Mouse (Mus musculus): ENCODE data around the gene Rpl29. TPM values are rescaled to one million over a fixed set of nuclear protein-coding genes. Genes with fewer than 3 reads are reported as not detected.

The Rpl29 gene
- polyA plus RNA-seq, 1 experiment from 2014 or later = 781 TPM

DNA sequence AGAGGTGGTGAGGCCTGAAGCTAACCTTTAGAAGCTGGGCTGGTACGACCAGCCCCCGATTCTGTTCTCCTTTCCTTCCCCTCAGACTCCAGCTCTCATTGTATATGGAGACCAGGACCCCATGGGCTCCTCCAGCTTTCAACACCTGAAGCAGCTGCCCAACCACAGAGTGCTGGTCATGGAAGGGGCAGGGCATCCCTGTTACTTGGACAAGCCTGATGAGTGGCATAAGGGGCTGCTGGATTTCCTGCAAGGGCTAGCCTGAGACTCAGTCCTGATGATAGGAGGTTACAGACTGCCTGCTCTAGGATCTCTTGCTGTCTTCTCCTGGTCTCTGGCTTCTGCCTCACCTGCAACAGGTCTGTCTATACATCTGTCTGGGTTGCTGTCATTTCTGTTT is 22.6 kb downstream of the Rpl29 start:
- Histone ChIP-seq H3K27me3 (ENCODE audit: control insufficient read depth, insufficient read depth, low read length) (no peaks in the 10 kb centered on the region), H3K9me3 (ENCODE audit: control insufficient read depth, low read length) (no peaks in the 10 kb centered on the region), H3K4me3 (replicated peaks; ENCODE audit: low read length) (no peak overlapping the region), H3K36me3 (replicated peaks; ENCODE audit: control insufficient read depth, insufficient read depth) (no peaks in the 10 kb centered on the region), H3K9ac (no peak overlapping the region), H3K4me1 (replicated peaks; ENCODE audit: control insufficient read depth, insufficient read depth, low read length) (peaks cover 41% of the 10 kb centered on the region), H3K4me2 (replicated peaks) (no peak overlapping the region; the same call in 1 of the 2 replicates), H3K27ac (no peak overlapping the region)
- DNase-seq (ENCODE audit: low spot score) (no peak), ATAC-seq (ENCODE audit: low FRiP score) (no peak)
- 65% methylated on average over 2 of the region's 2 CpGs for WGBS

DNA sequence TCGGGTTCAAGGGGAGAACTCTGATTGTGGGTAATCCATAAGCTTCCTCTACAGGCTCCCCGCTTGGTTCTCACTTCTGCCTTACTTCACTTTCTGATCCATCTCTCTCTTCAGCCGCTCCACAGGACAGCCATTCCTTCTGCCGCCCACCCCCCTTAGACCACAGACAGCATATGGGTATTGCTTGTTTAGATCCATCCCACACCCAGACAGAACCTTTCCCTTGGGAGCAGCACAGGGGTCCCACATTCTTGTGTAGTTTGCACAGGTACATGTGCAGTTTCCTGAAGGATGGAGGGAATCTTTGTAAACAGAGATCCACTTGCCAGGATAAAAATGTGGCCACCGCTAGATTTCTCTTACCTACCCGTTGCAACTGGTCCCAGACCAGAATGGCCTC is 23.1 kb downstream of the Rpl29 start:
- no peak for ATAC-seq (ENCODE audit: low FRiP score)
- no peaks in the 10 kb centered on the region for H3K27me3 ChIP-seq (ENCODE audit: control insufficient read depth, insufficient read depth, low read length)
- H3K4me2 ChIP-seq (replicated peaks) = peak overlapping the region; percentile 96
- peak overlapping the region; percentile 91; the same call in 1 of the 2 replicates for H3K9ac ChIP-seq
- H3K9me3 ChIP-seq (ENCODE audit: control insufficient read depth, low read length) = no peaks in the 10 kb centered on the region
- DNase-seq (ENCODE audit: low spot score) = no peak
- peaks cover 44% of the 10 kb centered on the region for H3K4me1 ChIP-seq (replicated peaks; ENCODE audit: control insufficient read depth, insufficient read depth, low read length)
- no peak overlapping the region for H3K4me3 ChIP-seq (replicated peaks; ENCODE audit: low read length)
- 21% methylated on average over 6 of the region's 6 CpGs for WGBS
- H3K27ac ChIP-seq = peak overlapping the region; percentile 81; the same call in 1 of the 2 replicates
- no peaks in the 10 kb centered on the region for H3K36me3 ChIP-seq (replicated peaks; ENCODE audit: control insufficient read depth, insufficient read depth)

DNA sequence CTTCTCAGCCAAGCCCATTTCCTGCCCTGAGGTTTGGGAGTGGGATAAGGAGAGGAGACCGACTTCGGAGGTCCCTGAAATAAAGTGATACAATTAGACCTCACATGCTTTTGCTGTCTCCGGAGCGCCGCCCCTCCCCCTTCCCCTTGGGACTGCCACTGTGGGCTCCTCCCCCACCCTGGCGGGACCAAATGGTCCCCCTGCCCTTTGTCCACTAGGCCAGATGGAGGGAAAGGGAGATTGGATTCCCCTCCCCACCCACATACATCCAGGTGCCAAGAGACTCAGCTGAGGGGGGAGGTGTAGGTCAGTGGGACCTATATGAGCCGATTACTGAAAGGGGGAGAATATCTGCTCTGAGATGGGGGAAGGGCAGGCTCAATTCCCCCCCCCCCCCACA is 23.6 kb downstream of the Rpl29 start:
- H3K4me1 ChIP-seq (replicated peaks; ENCODE audit: control insufficient read depth, insufficient read depth, low read length) = peaks cover 45% of the 10 kb centered on the region
- H3K27me3 ChIP-seq (ENCODE audit: control insufficient read depth, insufficient read depth, low read length) = no peaks in the 10 kb centered on the region
- H3K36me3 ChIP-seq (replicated peaks; ENCODE audit: control insufficient read depth, insufficient read depth) = no peaks in the 10 kb centered on the region
- H3K9me3 ChIP-seq (ENCODE audit: control insufficient read depth, low read length) = no peaks in the 10 kb centered on the region
- 0 out of 2 replicates have a peak, but pooled peaks have one; percentile 0 for ATAC-seq (ENCODE audit: low FRiP score)
- H3K9ac ChIP-seq = peak overlapping the region; percentile 91
- peak overlapping the region; percentile 96 for H3K4me2 ChIP-seq (replicated peaks)
- under 1% methylated on average over 7 of the region's 7 CpGs for WGBS
- peak overlapping the region; percentile 60 for H3K4me3 ChIP-seq (replicated peaks; ENCODE audit: low read length)
- H3K27ac ChIP-seq = peak overlapping the region; percentile 81
- no peak for DNase-seq (ENCODE audit: low spot score)

DNA sequence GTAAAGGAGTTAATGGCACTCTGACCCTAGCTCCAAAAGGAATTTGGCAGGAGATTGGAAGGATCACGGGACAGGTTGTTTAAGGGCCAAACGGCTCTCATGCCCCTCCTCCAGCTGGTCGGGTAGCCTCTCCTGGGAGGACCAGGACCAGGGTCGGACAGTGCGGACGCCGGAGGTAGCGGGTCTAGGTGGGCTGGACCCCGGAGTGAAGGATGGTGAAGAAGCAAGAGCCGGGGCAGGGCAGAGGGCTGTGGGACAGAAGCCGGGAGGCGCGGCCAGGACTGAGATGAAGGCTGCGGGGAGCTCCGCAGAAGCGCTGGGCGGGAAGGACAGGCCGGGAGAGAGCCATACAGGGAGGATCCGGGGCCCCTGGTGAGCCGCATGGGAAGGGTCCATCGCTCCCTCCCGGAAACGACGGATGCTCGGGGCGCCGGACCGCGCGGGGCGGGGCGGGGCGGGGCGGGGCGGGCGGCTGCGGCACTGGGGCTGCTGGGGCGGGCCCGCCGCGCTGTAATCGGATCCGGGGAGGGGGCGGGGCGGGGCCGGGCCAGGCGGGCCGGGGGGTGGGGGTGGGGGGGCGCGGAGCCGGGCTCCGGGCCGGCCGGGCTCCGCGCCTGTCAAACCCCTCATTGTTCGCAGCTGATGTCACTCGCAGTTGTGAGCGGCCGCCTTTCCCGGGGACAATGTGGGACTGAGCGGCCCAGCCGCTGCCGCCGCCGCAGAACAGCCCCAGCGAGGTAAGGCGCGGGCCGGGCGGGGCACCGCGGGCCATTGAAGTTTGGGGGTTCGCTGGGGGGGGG is 24.2 kb downstream of the Rpl29 start, which contains the start of gene Pcbp4:
Gene Pcbp4, plus strand, starts transcription at position 21 of the 800 bp plus-strand sequence.
- ATAC-seq (ENCODE audit: low FRiP score) (peak; percentile 65), DNase-seq (ENCODE audit: low spot score) (peak; percentile 57)
- Histone ChIP-seq H3K4me3 (replicated peaks; ENCODE audit: low read length) (peak within 1 kb of the TSS; percentile 60), H3K4me1 (replicated peaks; ENCODE audit: control insufficient read depth, insufficient read depth, low read length) (peaks cover 44% of the 10 kb centered on the region), H3K9me3 (ENCODE audit: control insufficient read depth, low read length) (no peaks in the 10 kb centered on the region), H3K27ac (peak within 1 kb of the TSS; percentile 81), H3K4me2 (replicated peaks) (peak within 1 kb of the TSS; percentile 96), H3K36me3 (replicated peaks; ENCODE audit: control insufficient read depth, insufficient read depth) (no peaks in the 10 kb centered on the region), H3K9ac (peak within 1 kb of the TSS; percentile 91), H3K27me3 (ENCODE audit: control insufficient read depth, insufficient read depth, low read length) (no peaks in the 10 kb centered on the region)
- WGBS = 0% methylated on average over 36 of the region's 74 CpGs

DNA sequence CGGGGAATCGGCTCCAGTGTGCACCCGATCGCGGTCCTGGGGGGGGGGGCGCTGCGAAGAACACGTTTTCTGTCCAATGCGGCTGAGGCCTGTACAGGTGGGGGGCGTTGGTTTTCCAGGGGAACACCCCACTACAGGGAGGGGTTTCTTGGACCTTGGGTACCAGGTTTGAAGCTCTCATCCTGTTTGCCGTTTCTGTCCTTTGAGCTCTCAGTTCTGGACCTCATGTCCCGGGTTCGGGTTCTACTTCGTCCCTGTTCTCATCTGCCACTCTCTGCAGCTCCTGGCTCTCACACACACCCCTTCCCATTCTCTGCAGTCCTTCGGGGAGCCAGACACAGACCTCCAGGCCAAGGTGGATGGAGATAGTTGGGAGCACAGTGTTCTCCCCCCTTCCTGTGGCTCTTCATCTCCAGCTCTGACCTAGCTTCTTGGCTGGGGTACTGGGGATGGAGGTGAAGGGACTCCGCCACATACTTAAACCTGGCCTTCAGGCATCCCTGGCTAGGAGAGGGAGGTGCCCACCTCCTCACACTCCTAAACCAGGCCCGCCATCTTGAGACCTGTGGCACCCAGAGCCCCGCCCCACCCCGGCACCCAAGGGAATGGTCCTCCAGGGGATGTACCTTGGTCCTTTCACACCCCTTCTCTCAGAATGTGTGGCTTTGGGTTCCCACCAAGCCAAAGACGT is 25.0 kb downstream of the Rpl29 start:
- H3K4me1 ChIP-seq (replicated peaks; ENCODE audit: control insufficient read depth, insufficient read depth, low read length) = peaks cover 40% of the 10 kb centered on the region
- H3K27me3 ChIP-seq (ENCODE audit: control insufficient read depth, insufficient read depth, low read length) = no peaks in the 10 kb centered on the region
- peak overlapping the region; percentile 96 for H3K4me2 ChIP-seq (replicated peaks)
- WGBS = under 1% methylated on average over 14 of the region's 20 CpGs
- peak overlapping the region; percentile 60 for H3K4me3 ChIP-seq (replicated peaks; ENCODE audit: low read length)
- H3K36me3 ChIP-seq (replicated peaks; ENCODE audit: control insufficient read depth, insufficient read depth) = no peaks in the 10 kb centered on the region
- no peak; the same call in 1 of the 2 replicates for ATAC-seq (ENCODE audit: low FRiP score)
- peak overlapping the region; percentile 91 for H3K9ac ChIP-seq
- no peaks in the 10 kb centered on the region for H3K9me3 ChIP-seq (ENCODE audit: control insufficient read depth, low read length)
- H3K27ac ChIP-seq = peak overlapping the region; percentile 81
- no peak for DNase-seq (ENCODE audit: low spot score)

DNA sequence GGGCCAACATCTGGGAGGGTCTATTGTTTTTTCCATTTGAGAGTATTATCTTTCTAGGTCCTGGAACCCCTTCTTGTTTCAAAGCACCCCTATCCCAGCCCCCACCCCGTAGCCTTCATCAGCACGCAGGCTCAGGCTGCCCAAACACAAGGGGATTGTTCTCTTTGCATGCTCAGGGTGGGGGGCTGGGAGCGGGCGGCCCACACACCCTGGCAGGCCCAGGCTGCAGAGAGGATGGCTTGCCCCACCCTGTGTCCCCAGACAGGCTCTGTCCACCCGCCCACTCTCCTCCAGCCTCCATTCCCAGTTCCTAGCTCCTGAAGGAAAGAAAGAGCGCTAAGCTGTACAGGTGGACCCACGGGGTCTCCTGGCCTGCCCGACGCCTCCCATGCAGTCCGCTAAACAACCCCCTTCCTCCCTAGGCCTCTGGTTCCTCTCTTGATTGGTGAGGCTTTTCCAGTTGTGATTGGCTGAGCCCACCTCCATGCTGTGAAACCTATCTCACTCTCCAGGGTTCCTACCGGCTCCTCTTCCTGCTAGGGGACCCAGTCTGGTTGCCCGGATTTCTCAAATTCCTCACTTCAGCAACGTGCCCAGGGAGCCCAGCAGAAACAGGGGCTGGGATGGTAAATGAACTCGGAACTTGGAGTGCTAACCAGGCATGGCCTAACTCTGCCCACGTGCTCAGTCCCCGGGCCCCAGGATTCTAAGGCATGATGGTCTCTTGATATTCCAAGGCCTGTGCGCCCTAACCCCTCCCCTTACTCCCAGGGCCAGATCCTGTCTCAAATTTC is 25.8 kb downstream of the Rpl29 start:
- ATAC-seq (ENCODE audit: low FRiP score) (peak; percentile 33; the same call in 1 of the 2 replicates), DNase-seq (ENCODE audit: low spot score) (peak; percentile 46)
- no peaks in the 10 kb centered on the region for H3K9me3 ChIP-seq (ENCODE audit: control insufficient read depth, low read length)
- H3K36me3 ChIP-seq (replicated peaks; ENCODE audit: control insufficient read depth, insufficient read depth) = peaks cover 2% of the 10 kb centered on the region; the same call in 1 of the 2 replicates
- H3K27me3 ChIP-seq (ENCODE audit: control insufficient read depth, insufficient read depth, low read length) = no peaks in the 10 kb centered on the region
- peak overlapping the region; percentile 91 for H3K9ac ChIP-seq
- H3K4me2 ChIP-seq (replicated peaks) = peak overlapping the region; percentile 96
- WGBS = 0% methylated on average over 17 of the region's 17 CpGs
- H3K4me3 ChIP-seq (replicated peaks; ENCODE audit: low read length) = peak overlapping the region; percentile 60
- peaks cover 40% of the 10 kb centered on the region for H3K4me1 ChIP-seq (replicated peaks; ENCODE audit: control insufficient read depth, insufficient read depth, low read length)
- H3K27ac ChIP-seq = peak overlapping the region; percentile 81

DNA sequence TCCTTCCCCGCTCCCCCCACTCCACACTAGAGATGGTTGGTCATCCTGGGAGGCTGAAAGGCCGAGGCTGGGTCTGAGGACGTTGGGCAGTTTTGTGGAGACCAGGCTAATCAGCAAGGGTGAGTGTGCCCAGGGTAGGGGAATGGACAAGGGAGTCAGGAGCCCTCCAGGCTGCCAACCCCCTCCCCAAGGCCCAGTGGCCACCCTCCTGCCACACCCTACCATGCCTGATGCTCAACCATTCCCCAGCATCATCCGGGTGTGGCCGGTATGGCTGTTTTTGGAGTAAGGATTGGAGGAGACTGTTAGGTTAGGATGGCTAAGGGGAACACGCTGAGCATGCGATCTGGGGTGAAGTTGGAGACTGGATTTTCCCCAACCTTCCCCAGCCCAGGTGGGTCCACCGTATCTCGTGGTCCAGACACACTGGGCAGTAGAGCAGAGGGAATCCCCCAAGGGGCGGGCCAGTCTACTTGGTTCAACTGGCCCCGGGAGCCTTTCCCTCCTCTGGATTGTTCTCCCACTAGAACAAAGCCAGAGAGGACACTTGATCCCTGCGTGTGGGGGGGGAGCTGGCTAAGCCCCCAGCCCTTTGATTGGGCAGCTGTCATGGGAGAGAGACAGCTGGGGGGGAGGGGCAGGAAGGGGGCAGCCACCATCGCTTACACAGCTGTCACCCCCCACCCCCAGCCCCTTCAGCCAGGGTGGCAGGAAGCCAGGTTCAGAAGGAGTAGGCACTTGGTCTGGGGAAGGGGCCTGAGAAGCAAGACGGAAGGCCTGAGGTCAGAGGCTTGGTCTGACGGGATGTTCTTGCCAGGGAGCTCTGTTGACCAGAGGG is 27.3 kb downstream of the Rpl29 start:
- no peak for DNase-seq (ENCODE audit: low spot score)

DNA sequence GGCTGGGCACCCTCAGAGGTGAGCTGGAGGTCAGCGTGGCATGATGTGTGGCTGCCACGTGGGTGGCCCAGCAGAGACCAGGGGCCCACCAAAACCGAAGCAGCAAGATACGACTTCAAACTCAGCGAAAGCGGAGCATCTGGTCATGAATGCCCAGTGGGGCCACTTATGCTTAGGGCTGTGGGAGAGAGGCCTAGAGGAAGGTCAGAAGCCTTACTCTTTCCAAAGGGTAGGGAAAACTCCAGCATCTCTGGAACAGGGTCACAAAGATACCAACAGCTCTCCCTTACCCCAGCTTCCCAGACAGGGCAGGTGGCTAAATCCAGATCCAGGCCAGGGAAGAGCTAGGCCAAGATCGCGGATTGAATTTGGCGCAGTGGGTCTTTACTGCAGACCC is 27.9 kb downstream of the Rpl29 start:
- Histone ChIP-seq H3K9me3 (ENCODE audit: control insufficient read depth, low read length) (no peaks in the 10 kb centered on the region), H3K27me3 (ENCODE audit: control insufficient read depth, insufficient read depth, low read length) (no peaks in the 10 kb centered on the region), H3K36me3 (replicated peaks; ENCODE audit: control insufficient read depth, insufficient read depth) (peaks cover 22% of the 10 kb centered on the region), H3K9ac (peak overlapping the region; percentile 91), H3K4me3 (replicated peaks; ENCODE audit: low read length) (peak overlapping the region; percentile 60), H3K4me2 (replicated peaks) (peak overlapping the region; percentile 96), H3K27ac (peak overlapping the region; percentile 81), H3K4me1 (replicated peaks; ENCODE audit: control insufficient read depth, insufficient read depth, low read length) (peaks cover 40% of the 10 kb centered on the region)
- WGBS = 37% methylated on average over 9 of the region's 9 CpGs
- no peak for ATAC-seq (ENCODE audit: low FRiP score)
- DNase-seq (ENCODE audit: low spot score) = no peak

More for the DNA sequence above, 27.3 kb downstream of the Rpl29 start:
- H3K4me1 ChIP-seq (replicated peaks; ENCODE audit: control insufficient read depth, insufficient read depth, low read length) = peaks cover 40% of the 10 kb centered on the region
- H3K9me3 ChIP-seq (ENCODE audit: control insufficient read depth, low read length) = no peaks in the 10 kb centered on the region
- H3K36me3 ChIP-seq (replicated peaks; ENCODE audit: control insufficient read depth, insufficient read depth) = peaks cover 15% of the 10 kb centered on the region
- WGBS = 23% methylated on average over 15 of the region's 15 CpGs
- no peaks in the 10 kb centered on the region for H3K27me3 ChIP-seq (ENCODE audit: control insufficient read depth, insufficient read depth, low read length)
- H3K4me3 ChIP-seq (replicated peaks; ENCODE audit: low read length) = peak overlapping the region; percentile 60
- peak overlapping the region; percentile 96 for H3K4me2 ChIP-seq (replicated peaks)
- H3K9ac ChIP-seq = peak overlapping the region; percentile 91
- H3K27ac ChIP-seq = peak overlapping the region; percentile 81
- ATAC-seq (ENCODE audit: low FRiP score) = no peak
